Mouse (Mus musculus) forebrain, embryonic 14.5 days (tissue): ENCODE data around the gene 4931429L15Rik. TPM values are rescaled to one million over a fixed set of nuclear protein-coding genes. Genes with fewer than 3 reads are reported as not detected.

ENCODE experiments used
- ATAC-seq: fragments of 200-750 bp; cut with Nextera tagmentation; 2 replicates; pipeline ENCODE4 v1.8.0; 2017; ENCODE audit warnings: mild to moderate bottlenecking, moderate library complexity
- DNase-seq: peaks from one replicate; pipeline ENCODE4 v3.0.0-alpha.2; 2015; ENCODE audit warnings: low spot score
- H3K27ac ChIP-seq: fragments of 300-500 bp; sonication (generic); 2 replicates; pipeline ENCODE4 v1.5.1; 2014; ENCODE audit warnings: low read depth, mild to moderate bottlenecking, control low read depth, low read length, moderate library complexity
- H3K27me3 ChIP-seq: fragments of 300-500 bp; sonication (generic); replicated peaks from 2 replicates; pipeline ENCODE4 v1.6.1; 2014; ENCODE audit warnings: low read length, control low read depth, mixed read lengths; ENCODE audit not compliant: control insufficient read depth, insufficient read depth
- H3K36me3 ChIP-seq: fragments of 300-500 bp; sonication (generic); 2 replicates; pipeline ENCODE4 v1.6.1; 2014; ENCODE audit warnings: low read length, control low read depth; ENCODE audit not compliant: control insufficient read depth, insufficient read depth
- H3K4me1 ChIP-seq: fragments of 300-500 bp; sonication (generic); 2 replicates; pipeline ENCODE4 v1.6.1; 2014; ENCODE audit warnings: antibody characterized with exemption, low read length, control low read depth; ENCODE audit not compliant: control insufficient read depth, insufficient read depth
- H3K4me2 ChIP-seq: fragments of 300-500 bp; sonication (generic); 2 replicates; pipeline ENCODE4 v1.6.1; 2014; ENCODE audit warnings: mild to moderate bottlenecking, control low read depth, low read length
- H3K4me3 ChIP-seq: fragments of 300-500 bp; sonication (generic); 2 replicates; pipeline ENCODE4 v1.5.1; 2014; ENCODE audit warnings: low read depth, low read length, control low read depth
- H3K9ac ChIP-seq: fragments of 300-500 bp; sonication (generic); 2 replicates; pipeline ENCODE4 v1.6.1; 2014; ENCODE audit warnings: mild to moderate bottlenecking, low read length, control low read depth, moderate library complexity
- H3K9me3 ChIP-seq: fragments of 300-500 bp; sonication (generic); replicated peaks from 2 replicates; pipeline ENCODE4 v1.6.1; 2016; ENCODE audit warnings: low read length, control low read depth, mixed read lengths; ENCODE audit not compliant: control insufficient read depth
- WGBS: fragments of 180-500 bp; shearing (Covaris S2); extraction: QIAGEN DNeasy Blood & Tissue Kit; methylation state at CpG from one replicate; pipeline ENCODE4 v1.1.7; 2014; 5-methylcytosine and 5-hydroxymethylcytosine counted together
- polyA plus RNA-seq: library from polyadenylated mRNA; unstranded; fragments of >200 nt; fragmentation: Nextera tagmentation; extraction: Ambion mirVana; gene quantifications from 2 replicates; pipeline ENCODE4 v1.2.1, GENCODE M21; 2014

4931429L15Rik gene
- polyA plus RNA-seq, 1 experiment from 2014 or later, result not detected

DNA sequence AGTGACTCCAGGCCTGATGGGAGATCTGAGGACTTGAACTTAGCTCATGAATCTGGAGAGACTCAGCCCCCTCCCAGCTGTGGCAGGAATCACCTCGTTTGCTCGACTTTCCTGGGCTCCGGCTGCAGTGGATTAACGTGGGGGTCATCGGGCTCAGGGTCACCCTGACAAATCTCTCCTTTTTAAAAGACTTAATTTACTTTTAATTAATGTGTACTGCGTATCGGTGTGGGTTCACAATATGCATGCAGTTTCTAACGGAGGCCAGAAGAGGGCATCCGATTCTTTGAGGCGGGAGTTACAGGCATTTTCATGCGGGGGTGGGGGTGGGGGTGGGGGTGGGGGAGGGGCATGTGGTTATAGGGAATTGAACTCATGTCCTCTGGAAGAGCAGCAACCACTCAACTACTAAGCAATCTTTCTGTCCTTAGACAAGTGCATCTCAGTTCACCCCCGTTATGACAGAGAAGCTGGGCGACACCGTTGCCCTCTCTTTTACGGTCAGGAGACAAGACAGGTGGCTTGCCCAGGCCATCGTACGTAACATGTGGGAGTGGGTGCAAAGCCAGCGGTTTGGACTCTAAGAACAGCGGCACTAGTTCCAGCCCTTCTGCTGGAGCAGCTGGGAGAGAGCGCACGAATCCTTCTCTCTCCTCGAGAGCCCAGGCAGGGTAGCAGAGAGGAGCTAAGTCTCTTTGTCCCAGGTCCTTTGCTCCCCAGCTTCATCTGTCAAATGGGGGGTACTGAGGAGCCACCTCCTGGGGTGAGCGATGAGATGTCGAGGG, 10.2 kb upstream of the 4931429L15Rik start:
- Histone ChIP-seq H3K4me1 (peaks cover 14% of the 10 kb centered on the region; the same call in 1 of the 2 replicates), H3K36me3 (no peaks in the 10 kb centered on the region), H3K4me2 (no peak overlapping the region), H3K9ac (no peak overlapping the region), H3K27me3 (no peaks in the 10 kb centered on the region), H3K27ac (0 out of 2 replicates have a peak overlapping the region, but pooled peaks have one; percentile 83), H3K4me3 (no peak overlapping the region), H3K9me3 (no peaks in the 10 kb centered on the region)
- 22% methylated on average over 24 of the region's 24 CpGs for WGBS
- no peak for DNase-seq
- no peak for ATAC-seq

GRCm38 (mm10) chr9:46329250-46329648, 9.5 kb upstream of the 4931429L15Rik start:
- H3K9ac ChIP-seq, result peak overlapping the region; percentile 60
- 6% methylated on average over 19 of the region's 19 CpGs for WGBS
- peak; percentile 31 for DNase-seq
- peak overlapping the region; percentile 83 for H3K27ac ChIP-seq
- peak overlapping the region; percentile 50 for H3K4me2 ChIP-seq
- H3K36me3 ChIP-seq, result no peaks in the 10 kb centered on the region
- H3K4me3 ChIP-seq, result peak overlapping the region; percentile 11
- no peaks in the 10 kb centered on the region for H3K9me3 ChIP-seq
- peaks cover 14% of the 10 kb centered on the region; the same call in 1 of the 2 replicates for H3K4me1 ChIP-seq
- no peaks in the 10 kb centered on the region for H3K27me3 ChIP-seq
- ATAC-seq, result peak; percentile 26; the same call in 1 of the 2 replicates

DNA sequence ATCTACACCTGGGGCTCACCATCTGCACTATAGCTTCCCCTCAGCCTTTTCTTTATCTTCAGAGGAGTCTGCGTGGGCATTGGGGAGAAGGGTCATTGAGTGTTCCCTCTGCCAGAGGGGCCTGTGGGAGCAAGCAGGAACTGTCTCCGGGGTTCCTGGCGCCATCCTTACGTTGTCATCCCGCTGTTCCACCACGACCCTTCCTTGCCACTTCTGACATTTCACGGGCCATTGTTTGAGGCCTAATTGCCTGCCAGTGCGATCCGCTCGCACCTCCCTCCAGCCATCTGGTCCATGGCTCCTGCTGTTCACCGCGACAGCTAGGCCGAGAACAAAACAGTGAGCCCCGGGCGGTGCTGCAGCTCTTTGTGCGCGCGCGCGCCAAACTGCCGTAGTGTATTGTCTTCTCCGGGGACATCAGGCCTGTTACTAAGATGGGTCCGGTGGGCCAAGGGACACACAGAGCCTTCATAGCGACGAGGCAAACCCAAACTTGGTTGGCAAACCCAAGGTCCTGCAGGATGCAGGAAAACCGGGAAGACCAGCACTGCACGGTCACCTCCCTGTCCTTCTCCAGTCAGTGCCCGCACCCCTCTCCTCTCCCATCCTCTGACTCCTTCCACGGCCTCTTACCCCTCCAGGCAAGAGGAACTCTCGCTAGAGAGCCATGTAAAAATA, 8.9 kb upstream of the 4931429L15Rik start:
- Histone ChIP-seq H3K27me3 (no peaks in the 10 kb centered on the region), H3K36me3 (no peaks in the 10 kb centered on the region), H3K9ac (peak overlapping the region; percentile 60), H3K4me3 (peak overlapping the region; percentile 11), H3K27ac (peak overlapping the region; percentile 83), H3K9me3 (no peaks in the 10 kb centered on the region), H3K4me1 (peaks cover 14% of the 10 kb centered on the region; the same call in 1 of the 2 replicates), H3K4me2 (peak overlapping the region; percentile 50)
- ATAC-seq (peak; percentile 89), DNase-seq (peak; percentile 90)
- WGBS, result 1% methylated on average over 30 of the region's 30 CpGs

DNA sequence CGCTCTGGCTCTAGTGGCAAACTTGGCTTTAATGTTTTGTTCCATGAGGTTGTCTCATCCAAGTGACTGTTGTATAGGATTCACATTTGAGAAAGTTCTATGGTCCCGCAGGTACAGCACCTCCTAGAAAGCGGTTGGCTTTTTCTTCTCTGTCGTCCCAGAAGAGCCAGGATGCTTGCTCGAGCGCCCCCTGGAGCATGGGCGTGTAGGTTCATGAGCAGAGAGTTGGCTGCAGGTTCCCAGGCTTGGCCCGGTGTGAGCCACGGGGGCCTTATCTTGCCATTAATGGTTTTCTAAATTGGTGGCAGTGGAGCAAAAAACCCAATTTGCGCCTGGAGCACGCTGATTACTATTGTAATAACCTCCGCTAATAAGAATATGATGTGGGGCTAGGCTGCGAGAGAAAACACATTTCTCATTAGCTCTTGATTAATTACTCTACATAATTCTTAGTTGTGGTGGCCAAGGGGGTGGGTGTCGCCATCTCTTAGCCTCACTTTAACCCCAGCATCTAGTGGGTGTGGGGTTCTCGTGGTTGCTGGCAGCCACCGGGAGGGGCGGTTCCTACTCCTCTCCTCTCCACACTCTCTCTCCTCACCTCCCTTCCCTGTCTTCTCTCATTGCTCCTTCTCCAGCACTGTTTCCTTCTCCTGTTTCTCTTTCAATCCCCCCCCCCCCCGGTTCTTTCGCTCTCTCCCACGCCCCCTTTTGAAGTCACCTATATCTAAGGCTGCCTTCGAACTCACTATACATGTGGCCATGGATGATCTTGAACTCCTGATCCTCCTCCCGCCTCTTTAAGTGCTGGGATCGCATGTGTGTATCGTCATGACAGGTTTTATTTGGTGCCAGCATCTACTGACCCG, 8.2 kb upstream of the 4931429L15Rik start:
- ATAC-seq, result peak; percentile 30
- peaks cover 14% of the 10 kb centered on the region; the same call in 1 of the 2 replicates for H3K4me1 ChIP-seq
- H3K27me3 ChIP-seq, result no peaks in the 10 kb centered on the region
- 38% methylated on average over 25 of the region's 25 CpGs for WGBS
- H3K36me3 ChIP-seq, result no peaks in the 10 kb centered on the region
- no peak overlapping the region for H3K4me3 ChIP-seq
- H3K9me3 ChIP-seq, result no peaks in the 10 kb centered on the region
- DNase-seq, result peak; percentile 62
- peak overlapping the region; percentile 60 for H3K9ac ChIP-seq
- H3K4me2 ChIP-seq, result peak overlapping the region; percentile 50
- peak overlapping the region; percentile 83 for H3K27ac ChIP-seq

- Histone ChIP-seq H3K4me1 (peaks cover 14% of the 10 kb centered on the region; the same call in 1 of the 2 replicates), H3K4me2 (no peak overlapping the region), H3K27me3 (no peaks in the 10 kb centered on the region), H3K9ac (no peak overlapping the region), H3K9me3 (no peaks in the 10 kb centered on the region), H3K36me3 (no peaks in the 10 kb centered on the region), H3K27ac (no peak overlapping the region), H3K4me3 (no peak overlapping the region)
- DNase-seq (no peak), ATAC-seq (no peak)
- 90% methylated on average over 11 of the region's 11 CpGs for WGBS
These were observed 7.1 kb upstream of the 4931429L15Rik start for GRCm38 (mm10) chr9:46326694-46327405.

DNA sequence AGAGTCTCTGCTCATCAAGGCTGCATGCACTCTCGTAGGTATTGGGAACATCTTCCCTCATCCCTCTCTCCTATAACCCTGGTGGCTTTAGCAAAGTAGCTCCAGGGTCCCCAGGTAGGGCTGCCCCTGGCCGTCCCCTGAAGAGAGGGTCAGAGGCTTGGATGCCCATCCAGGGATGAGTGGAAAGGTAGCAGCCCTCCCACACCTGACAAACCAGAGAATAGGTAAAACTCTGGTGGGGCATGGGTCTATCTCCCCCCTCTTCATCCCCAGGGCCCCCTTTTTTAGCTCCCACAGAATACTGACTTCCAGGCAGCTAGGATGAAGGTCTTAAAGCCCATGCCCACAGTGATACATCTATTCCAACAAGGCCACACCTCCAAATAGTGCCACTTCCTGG, 675 bp upstream of the 4931429L15Rik start:
- Histone ChIP-seq H3K4me3 (no peak overlapping the region), H3K27me3 (no peaks in the 10 kb centered on the region), H3K4me2 (no peak overlapping the region), H3K4me1 (peaks cover 17% of the 10 kb centered on the region), H3K27ac (no peak overlapping the region), H3K9me3 (0 out of 2 replicates have a peak, but pooled peaks cover 2% of the 10 kb centered on the region), H3K9ac (no peak overlapping the region), H3K36me3 (no peaks in the 10 kb centered on the region)
- ATAC-seq, result no peak
- no peak for DNase-seq
- 90% methylated on average over 2 of the region's 2 CpGs for WGBS

- WGBS, result 92% methylated on average over 3 of the region's 3 CpGs
- Histone ChIP-seq H3K9me3 (0 out of 2 replicates have a peak, but pooled peaks cover 2% of the 10 kb centered on the region), H3K4me1 (peaks cover 20% of the 10 kb centered on the region), H3K27me3 (no peaks in the 10 kb centered on the region), H3K36me3 (no peaks in the 10 kb centered on the region), H3K27ac (no peak overlapping the region), H3K9ac (no peak overlapping the region), H3K4me2 (no peak overlapping the region), H3K4me3 (no peak overlapping the region)
- ATAC-seq, result no peak
- no peak for DNase-seq
These were observed 1.8 kb downstream of the 4931429L15Rik start for GRCm38 (mm10) chr9:46317957-46318356.

GRCm38 (mm10) chr9:46316909-46317308, 2.9 kb downstream of the 4931429L15Rik start:
- no peak overlapping the region for H3K4me3 ChIP-seq
- no peaks in the 10 kb centered on the region for H3K36me3 ChIP-seq
- 0 out of 2 replicates have a peak overlapping the region, but pooled peaks have one; percentile 1 for H3K4me2 ChIP-seq
- peaks cover 20% of the 10 kb centered on the region for H3K4me1 ChIP-seq
- no peak overlapping the region for H3K9ac ChIP-seq
- WGBS, result 15% methylated on average over 8 of the region's 8 CpGs
- peak; percentile 60 for DNase-seq
- peak overlapping the region; percentile 33; the same call in 1 of the 2 replicates for H3K27ac ChIP-seq
- ATAC-seq, result peak; percentile 47; the same call in 1 of the 2 replicates
- H3K27me3 ChIP-seq, result no peaks in the 10 kb centered on the region
- 0 out of 2 replicates have a peak, but pooled peaks cover 2% of the 10 kb centered on the region for H3K9me3 ChIP-seq
